Mouse (Mus musculus) frontal cortex, postnatal 36 days (tissue): ENCODE measurements at regions not wholly inside any gene's neighbourhood (a gene's known extent, or its start where the extent isn't known, plus 50 kb on each side); places are given as distances from the start of the nearest gene placed in this dataset.
"Not testable (repeated sequence)": the region's sequence is repeated elsewhere in the genome, so short reads cannot be mapped to it uniquely, and the experiment has no call there.

Experiments used
- DNase-seq, 2 experiments: peaks; one replicate each; pipeline ENCODE4 v3.0.0; 2022; ENCODE audit warnings: low spot score in 2 of 2

GRCm38 (mm10) chr14:33691690-33692089 lies 102.7 kb downstream of the Ptpn20 start:
- DNase-seq = peak in 1 of 2 experiments; percentile 18

GRCm38 (mm10) chr14:33694224-33694623 lies 105.2 kb downstream of the Ptpn20 start:
- DNase-seq = no peak

DNA sequence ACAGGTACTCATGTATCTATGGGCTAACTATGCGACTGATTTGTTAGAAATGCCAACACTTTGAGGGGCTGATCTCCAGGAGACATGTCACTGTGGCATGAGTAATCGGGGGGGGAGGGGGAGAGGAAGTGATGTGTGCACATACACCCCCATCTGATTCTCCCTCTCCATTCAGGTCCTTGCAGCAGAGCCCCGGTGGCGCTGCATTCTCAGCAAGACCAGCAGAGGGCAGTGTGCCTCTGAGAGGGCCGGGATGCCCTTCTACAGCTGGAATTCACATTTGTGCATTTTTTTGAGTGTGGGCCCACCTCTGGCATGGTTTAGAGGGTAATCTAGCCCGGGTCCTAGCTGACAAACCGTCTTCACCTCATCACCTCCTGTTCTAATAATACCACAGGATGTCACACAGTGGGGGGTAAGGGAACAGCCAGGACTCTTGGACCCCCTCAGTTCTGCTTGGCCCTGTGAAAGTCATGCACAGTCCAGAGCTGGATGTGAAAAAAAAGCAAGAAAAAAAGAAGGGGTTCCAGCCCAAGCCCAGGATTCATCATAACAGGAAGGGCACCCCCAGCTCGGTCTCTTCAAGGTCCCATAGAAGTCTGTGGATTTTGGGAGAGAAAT lies 106.5 kb downstream of the Ptpn20 start:
- peak; percentile 80 to 83 for DNase-seq

- no peak for DNase-seq
These were observed 107.8 kb downstream of the Ptpn20 start for GRCm38 (mm10) chr14:33696817-33697216.

DNA sequence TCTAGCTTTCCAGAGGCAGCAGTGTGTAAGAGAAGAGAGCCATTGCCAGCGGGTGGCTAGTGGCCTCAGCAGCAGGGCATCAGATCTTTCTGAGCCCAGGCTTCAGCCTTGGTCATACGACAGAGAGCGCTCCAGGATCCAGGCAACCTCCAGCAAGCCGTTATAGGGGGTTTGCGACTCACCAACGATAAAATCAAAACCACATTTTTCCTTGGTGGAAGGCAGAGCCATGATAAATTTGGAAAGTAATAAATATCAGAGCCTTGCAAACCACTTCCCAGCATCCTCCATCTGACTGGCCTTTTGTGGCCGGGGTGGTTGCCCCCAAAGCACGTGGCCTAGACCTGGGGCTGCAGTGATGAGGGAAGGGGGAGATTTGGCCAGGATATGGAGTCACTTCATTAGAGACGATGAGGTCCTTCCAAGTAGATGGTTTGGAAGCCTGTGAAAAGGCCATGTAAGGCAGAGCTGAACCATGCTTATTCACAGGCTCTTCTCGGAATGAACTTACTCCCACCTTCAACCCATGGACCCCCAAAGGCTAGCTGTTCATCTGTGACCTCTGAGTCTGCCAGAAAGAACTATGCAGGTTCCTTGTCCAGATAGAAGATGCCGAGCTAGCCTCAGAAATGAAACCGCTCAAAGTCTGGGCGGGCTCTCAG lies 110.9 kb downstream of the Ptpn20 start:
- no peak for DNase-seq

GRCm38 (mm10) chr14:33707661-33708297 lies 118.8 kb downstream of the Ptpn20 start:
- no peak for DNase-seq

- no peak for DNase-seq
These were observed 119.3 kb downstream of the Ptpn20 start for GRCm38 (mm10) chr14:33708298-33708665.

DNA sequence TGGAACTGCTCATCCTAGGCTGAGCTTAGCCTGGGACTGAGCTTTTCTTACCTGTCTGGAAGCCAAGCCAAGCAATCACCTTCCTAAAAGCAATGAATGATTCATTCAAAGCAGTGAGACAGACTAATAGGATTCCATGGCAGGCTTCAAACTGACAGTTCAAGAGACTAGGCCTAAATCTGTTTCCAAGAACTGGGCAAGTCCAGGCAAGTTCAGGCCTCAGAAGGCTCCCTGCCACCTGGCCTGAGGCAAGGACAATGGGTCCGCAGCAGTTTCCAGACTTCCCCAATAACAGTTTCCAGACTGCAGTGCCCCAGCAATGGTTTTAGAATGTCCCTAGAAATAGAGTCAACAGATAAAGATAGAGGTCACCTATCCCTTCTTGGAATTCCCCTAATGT lies 123.5 kb downstream of the Ptpn20 start:
- no peak for DNase-seq

- DNase-seq = no peak
These were observed 130.6 kb downstream of the Ptpn20 start for GRCm38 (mm10) chr14:33719651-33720050.

GRCm38 (mm10) chr14:33722379-33723145 lies 133.6 kb downstream of the Ptpn20 start:
- not testable (repeated sequence) for DNase-seq

- DNase-seq = no peak
These were observed 137.5 kb downstream of the Ptpn20 start for GRCm38 (mm10) chr14:33726500-33726899.

- peak in 1 of 2 experiments; percentile 4 for DNase-seq
These were observed 140.3 kb downstream of the Ptpn20 start for GRCm38 (mm10) chr14:33729115-33729884.

GRCm38 (mm10) chr14:33732698-33733097 lies 143.7 kb downstream of the Ptpn20 start:
- no peak for DNase-seq

DNA sequence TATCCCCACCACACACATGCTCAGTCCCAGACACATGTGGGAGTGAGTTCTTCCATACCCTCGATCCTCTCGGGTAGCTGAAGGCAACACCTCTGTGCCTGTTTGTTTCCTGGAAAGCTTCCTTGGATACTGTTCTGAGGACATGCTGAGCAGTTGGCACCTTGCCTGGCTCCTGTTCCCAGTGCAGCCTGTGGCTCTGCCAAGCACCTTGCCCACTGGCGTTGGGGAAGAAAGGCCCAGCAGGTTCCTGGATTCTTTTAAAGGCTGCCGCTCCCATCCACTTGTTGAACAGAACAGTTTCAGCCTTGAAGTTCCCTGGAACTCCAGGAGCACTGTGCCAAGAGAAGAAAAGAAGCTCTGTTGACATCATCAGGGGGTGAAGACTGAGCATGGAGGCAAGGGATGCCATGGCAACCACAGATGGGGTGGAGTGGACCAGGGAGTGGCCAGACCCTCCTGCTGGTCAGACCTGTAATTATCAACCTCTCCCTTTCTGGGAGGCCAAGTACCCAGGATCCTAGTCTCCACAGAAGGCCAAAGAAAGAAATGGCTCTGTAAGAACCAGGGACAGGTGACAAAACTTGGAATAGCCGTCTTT lies 145.5 kb downstream of the Ptpn20 start:
- peak; percentile 16 to 26 for DNase-seq

GRCm38 (mm10) chr14:33735653-33736052 lies 146.6 kb downstream of the Ptpn20 start:
- DNase-seq = no peak

- DNase-seq = no peak
These were observed 157.2 kb downstream of the Ptpn20 start for GRCm38 (mm10) chr14:33746181-33746580.

GRCm38 (mm10) chr14:33759656-33760055 lies 163.7 kb upstream of the Gdf10 start:
- peak in 1 of 2 experiments; percentile 3 for DNase-seq

- no peak for DNase-seq
These were observed 159.7 kb upstream of the Gdf10 start for GRCm38 (mm10) chr14:33763641-33764046.

DNA sequence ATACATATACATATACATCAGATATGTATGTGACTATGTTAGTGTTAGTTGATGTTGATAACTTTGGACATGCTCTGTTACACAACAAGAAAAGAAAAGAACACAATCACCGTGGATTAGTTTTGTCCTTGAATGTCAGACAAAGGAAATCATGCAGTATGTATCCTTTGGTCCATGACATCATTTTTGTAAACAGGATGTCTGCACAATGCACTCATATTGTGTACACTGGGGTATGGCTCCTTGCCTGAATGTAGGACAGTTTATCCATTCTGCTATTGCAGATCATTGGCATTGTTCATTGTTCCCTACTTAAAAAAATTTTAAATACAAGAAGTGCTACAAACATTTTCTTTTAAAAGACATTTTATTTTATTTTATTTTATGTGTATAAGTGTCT lies 157.6 kb upstream of the Gdf10 start:
- DNase-seq = no peak

DNA sequence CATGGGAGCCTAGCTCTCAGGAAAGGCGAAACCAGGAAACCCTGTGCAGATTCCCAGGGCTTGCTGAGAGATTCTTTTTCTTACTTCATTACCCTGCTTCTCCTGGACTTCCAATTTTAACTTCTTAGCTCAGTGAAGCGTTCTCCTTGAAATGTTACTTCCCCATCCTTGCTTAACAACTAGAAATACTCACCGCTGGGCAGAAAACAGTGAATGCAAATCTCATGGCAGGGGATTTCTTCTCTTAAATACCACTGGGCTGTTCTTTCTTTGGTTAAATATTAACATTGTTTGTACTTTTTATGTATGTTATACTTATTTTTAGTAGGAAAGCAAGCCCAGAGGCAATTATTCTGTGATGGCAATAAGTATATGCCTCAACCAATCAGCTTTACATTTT lies 151.0 kb upstream of the Gdf10 start:
- no peak for DNase-seq

DNA sequence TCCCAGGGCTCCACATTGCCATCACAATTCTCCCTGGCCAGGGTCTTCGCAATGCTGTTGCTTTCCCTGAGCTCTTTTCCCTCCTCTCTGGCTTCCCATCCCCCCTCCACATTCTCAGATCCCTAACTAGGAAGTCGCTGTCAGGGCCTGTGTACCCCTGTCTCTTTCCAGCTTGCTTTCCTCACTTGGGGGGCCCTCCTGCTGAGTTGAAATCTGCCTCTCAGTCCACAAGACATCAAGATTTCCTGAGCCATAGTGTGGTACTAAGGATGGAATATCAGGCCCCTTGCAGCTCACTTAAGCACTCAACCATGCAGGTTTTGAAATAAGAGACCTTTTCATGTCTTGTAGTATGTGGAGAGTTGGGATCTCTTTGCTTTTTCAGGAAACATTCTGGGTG lies 133.8 kb upstream of the Gdf10 start:
- no peak for DNase-seq
